Mouse (Mus musculus): ENCODE measurements around the gene Crtc1.

DNA sequence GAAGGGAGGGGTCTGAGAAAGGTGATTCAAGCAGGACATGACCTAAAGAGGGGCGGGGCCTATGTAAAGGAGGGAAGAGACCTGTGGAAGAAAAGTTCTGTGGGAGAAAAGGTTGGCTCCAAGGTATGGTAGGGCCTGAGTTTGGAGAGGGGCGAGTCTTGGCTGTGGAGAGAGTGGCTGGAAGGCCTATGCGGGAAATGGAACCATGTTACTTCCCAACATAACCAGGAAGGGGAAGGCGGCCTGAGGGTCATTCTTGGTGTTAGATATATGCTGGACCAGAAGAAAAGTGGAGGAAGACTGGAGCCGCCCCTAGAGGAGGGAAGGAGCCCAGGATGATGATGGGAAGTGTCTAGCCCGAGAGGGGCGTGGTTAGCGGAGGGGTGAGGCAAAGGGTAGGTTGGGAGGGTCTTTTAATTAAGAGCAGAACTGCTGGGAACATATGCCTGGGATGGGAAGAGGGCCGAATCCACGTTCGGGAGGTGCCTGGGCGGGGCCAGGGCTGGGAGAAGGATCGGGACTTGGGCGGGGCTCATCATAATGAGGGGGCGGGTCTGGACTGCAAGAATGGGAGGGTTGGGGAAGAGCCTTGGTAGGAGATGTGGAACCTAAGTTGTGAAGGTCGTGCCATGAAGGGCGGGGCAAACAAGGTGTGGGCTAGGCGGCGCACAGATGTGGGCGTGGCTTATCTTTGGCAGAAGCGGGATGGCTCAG lies 38.0 kb upstream of the Crtc1 start:
- TF ChIP-seq CTCF (IDR thresholded peaks at IDR 0.05) = no peak
- no peak; the same call in none of the 2 replicates for TF ChIP-seq EP300 (IDR thresholded peaks at IDR 0.05)

All from lung, postnatal 0 days (tissue).